Mouse (Mus musculus): ENCODE measurements around the gene Lrr1. TPM values are rescaled to one million over a fixed set of nuclear protein-coding genes. Genes with fewer than 3 reads are reported as not detected.

The Lrr1 gene
- total RNA-seq (2015; ENCODE audit: low replicate concordance) (14.2 and 16.5 TPM in 2 replicates), total RNA-seq (2017; ENCODE audit: low replicate concordance) (6.7 and 8.8 TPM in 2 replicates)

DNA sequence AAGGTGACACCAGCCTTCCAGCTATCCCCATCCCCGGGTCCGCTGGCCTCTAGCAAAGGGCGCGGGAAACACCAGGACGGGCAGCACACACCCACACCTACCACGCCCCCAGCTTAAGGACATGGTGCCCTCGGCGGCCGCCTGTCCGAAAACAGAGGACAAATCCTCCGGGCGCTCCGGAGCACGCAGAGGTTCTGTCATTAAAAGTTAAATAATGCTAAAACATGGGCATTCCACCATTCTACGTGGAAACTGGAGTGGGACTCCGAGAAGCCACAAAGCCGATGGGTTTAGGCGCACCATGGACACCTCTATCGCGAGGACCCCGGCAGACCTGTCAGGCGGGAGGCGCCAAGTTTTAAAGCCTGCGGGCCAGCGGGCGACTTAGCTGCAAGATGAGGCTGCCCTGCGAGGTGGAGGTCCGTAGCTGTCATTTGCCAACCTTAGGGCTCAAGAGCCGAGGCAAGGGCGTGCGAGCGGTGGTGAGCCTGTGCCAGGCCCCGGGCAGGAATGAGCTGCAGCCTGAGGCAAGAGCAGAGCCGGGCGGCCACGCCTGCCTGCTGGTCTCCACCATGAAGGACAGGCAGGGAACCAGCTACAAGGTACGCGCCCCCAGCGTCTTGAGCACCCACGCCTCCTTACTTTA lies at the start of gene Lrr1:
Gene Lrr1 (plus strand): TSS at position 354 of the 646 bp plus-strand sequence.
- ATAC-seq (replicated peaks; ENCODE audit: low FRiP score, poor library complexity, severe bottlenecking) = peak; percentile 96

GRCm38 (mm10) chr12:69119908-69120307 lies 48.7 kb upstream of the Lrr1 start:
- ATAC-seq (replicated peaks; ENCODE audit: low FRiP score, poor library complexity, severe bottlenecking) = no peak

DNA sequence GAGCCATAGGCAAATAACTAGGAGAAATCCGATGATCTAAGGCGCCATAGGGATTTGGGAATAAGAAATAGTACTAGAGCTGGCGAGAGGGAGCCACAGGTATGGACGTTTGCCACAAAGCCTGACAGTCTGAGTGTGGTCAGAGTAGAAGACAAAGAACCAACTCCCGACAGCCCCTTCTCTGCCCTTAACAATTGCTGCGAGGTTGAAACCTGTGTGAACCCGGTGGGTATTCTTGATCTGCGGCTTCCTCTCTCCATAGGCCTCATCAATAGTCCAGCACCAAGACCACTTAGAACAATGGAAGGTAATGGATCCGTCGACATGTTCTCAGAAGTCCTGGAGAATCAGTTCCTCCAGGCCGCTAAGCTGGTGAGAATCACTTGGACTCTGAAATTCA lies 45.8 kb upstream of the Lrr1 start:
- peak; percentile 88 for ATAC-seq (replicated peaks; ENCODE audit: low FRiP score, poor library complexity, severe bottlenecking)

GRCm38 (mm10) chr12:69125066-69125465 lies 43.5 kb upstream of the Lrr1 start:
- no peak for ATAC-seq (replicated peaks; ENCODE audit: low FRiP score, poor library complexity, severe bottlenecking)

- peak; percentile 75 for ATAC-seq (replicated peaks; ENCODE audit: low FRiP score, poor library complexity, severe bottlenecking)
Observed at GRCm38 (mm10) chr12:69127170-69127569, 41.4 kb upstream of the Lrr1 start.

DNA sequence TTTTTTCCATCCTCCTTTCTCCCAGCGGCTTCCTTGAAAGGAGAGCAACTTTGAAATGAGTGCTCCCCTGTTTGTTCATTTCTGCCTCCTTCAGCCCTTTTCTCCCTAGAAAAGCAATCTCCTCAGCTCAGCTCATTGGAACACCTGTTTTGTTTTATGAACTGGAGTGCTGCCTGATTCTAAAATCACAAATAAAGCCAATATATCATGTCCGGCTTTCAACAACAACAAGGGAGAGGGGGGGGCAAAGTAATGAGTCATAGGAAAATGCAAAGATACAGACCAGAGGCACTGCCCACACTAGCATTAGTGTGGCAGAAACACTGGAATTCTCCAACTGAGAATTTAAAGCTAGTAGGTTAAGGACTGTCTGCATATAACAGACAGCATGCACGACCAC lies 41.0 kb upstream of the Lrr1 start:
- ATAC-seq (replicated peaks; ENCODE audit: low FRiP score, poor library complexity, severe bottlenecking) = no peak

DNA sequence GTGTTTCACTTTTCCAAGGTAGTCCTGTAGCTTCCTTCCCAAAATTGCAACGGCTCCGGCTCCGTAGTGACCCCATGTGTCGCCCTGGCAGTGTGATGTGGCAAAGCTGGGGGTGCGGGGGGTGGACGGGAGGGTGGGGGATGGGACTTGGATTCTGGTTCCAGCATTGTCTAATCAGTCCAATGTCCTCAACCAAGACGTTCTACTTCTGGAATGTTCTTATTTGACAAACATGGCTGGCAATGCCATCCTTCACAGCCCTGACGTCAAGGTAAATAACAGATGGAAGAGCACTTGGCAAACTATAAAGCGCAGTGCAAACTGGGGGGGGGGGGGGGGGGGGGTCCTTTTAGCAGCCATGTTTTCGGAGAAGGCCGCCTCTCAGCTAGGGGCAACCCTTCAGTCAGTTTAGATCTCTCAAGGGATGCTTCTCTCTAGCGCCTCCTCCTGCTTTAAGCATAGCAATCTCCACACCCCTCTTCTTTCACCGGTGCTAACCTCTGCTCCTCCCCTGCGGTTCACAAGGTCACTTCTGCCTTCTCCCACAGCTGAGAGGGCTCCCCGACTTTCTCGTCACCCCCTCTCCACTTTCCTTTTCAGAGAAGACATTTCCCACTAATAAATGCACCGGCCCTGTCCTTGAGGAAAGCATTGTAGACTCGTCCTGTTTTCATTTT lies 38.8 kb upstream of the Lrr1 start:
- ATAC-seq (replicated peaks; ENCODE audit: low FRiP score, poor library complexity, severe bottlenecking) = no peak

DNA sequence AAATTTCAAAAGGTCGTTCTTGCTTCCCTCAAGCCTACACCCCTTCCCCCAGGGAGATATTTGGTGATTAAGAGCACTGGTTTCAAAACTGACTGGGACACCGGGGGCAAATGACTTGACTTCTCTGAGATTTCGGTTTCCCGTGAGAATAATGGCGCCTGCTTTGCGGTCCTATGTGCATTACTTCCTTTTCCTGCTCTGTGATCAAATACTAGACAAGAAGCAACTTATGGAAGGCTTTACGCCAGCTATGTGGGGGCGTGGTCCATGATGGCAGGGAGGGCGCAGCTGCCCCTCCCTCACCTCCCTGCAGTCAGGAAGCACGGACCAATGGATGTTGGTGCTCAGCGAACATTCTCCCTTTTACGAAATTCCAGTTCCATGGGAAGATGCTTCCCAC lies 38.1 kb upstream of the Lrr1 start:
- no peak for ATAC-seq (replicated peaks; ENCODE audit: low FRiP score, poor library complexity, severe bottlenecking)

DNA sequence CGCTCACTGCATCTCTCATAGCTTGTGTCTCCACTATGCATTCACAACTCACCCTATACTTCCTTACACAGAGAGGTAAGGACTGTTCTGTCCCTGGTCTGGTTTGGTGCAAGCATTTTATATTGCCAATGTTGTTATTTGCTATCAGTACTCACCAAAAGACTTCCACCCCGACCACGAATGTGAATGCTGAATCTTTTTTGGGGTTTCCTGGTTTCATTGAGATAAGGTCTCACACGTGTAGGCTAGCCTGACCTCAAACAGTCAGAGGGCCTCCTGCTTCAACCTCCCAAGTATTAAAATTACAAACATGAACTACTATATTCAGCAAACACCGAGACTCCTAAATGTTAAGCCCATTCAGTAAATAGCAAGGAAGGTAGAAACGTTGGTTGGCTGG lies 37.3 kb upstream of the Lrr1 start:
- no peak for ATAC-seq (replicated peaks; ENCODE audit: low FRiP score, poor library complexity, severe bottlenecking)

DNA sequence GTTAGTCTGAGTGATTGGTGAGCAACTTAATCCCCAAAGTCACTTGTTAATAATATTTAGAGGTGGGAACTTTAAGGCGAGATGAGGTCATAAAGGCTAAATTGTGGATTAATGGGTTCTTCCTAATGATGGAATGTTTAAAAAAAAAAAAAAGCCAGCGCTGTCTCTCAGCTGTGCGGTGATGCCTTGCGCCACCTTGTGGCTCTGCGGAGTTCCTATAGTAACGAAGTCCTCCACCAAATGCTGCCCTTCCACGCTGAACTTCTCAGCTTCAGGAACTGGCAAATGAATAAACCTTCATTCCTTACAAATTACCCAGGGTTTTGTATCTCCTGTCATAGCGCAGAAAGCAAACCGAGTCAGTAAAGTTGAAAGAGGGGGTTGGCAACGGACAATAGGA lies 36.6 kb upstream of the Lrr1 start:
- ATAC-seq (replicated peaks; ENCODE audit: low FRiP score, poor library complexity, severe bottlenecking) = peak; percentile 74; the same call in 1 of the 2 replicates

DNA sequence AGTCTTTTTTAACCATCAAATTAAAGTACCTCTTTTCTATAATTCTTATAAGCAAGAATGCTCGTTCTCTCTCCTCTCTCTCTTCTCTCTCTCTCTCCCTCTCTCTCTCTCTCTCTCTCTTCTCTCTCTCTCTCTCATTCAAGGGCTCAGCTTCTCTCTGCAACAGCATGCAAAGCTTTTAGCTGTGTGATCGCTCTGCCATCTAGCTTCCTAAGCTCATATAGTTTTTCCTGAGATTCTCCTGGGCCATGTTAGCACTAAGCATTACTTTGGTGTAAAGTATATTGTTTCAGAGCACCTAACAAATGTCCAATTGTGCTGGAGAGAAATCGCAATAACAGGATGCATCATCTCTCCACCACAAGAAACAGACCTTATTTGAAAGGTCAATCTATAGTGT lies 29.4 kb upstream of the Lrr1 start:
- ATAC-seq (replicated peaks; ENCODE audit: low FRiP score, poor library complexity, severe bottlenecking) = no peak

DNA sequence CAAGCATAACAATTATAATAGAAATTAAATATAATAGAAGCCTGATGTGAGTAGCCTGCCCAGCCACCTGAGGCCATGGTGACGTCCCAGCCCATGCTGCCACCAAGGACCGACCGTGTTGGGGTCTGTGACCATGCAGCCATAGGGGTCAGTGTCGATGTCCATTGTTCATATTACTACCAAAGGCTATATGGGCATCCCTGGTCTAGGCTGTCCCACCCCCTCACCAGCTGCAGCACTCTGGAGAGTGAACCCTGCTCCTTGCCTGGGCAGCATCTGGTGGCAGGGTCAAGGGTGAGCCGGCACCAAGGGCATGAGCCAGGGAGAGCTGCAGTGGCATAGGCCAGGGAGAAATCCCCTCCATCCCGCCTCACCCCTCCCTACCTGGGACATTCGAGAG lies 28.8 kb upstream of the Lrr1 start:
- ATAC-seq (replicated peaks; ENCODE audit: low FRiP score, poor library complexity, severe bottlenecking) = no peak

GRCm38 (mm10) chr12:69143460-69143859 lies 25.2 kb upstream of the Lrr1 start:
- ATAC-seq (replicated peaks; ENCODE audit: low FRiP score, poor library complexity, severe bottlenecking) = no peak

- no peak for ATAC-seq (replicated peaks; ENCODE audit: low FRiP score, poor library complexity, severe bottlenecking)
Observed at GRCm38 (mm10) chr12:69147166-69147735, 21.4 kb upstream of the Lrr1 start.

- no peak for ATAC-seq (replicated peaks; ENCODE audit: low FRiP score, poor library complexity, severe bottlenecking)
Observed at GRCm38 (mm10) chr12:69150049-69150448, 18.6 kb upstream of the Lrr1 start.

DNA sequence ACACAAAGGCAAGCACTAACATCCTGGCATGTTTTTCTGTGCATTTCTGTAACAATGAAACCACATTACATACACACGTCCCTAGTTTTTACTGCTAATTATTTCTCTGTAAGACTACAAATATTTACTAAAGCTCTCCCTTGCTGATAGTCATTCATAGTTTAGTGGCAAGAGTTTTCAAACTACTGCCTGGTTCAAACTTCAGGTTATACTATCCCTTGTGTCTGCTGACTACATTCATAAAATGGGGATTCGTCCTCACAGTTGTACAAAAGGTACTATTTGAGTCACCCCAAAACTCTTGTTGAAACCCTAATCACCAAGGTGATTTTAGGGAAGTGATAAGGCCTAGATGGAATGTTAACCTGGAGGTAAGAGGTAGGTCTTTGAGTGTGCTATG lies 12.7 kb upstream of the Lrr1 start:
- ATAC-seq (replicated peaks; ENCODE audit: low FRiP score, poor library complexity, severe bottlenecking) = no peak

DNA sequence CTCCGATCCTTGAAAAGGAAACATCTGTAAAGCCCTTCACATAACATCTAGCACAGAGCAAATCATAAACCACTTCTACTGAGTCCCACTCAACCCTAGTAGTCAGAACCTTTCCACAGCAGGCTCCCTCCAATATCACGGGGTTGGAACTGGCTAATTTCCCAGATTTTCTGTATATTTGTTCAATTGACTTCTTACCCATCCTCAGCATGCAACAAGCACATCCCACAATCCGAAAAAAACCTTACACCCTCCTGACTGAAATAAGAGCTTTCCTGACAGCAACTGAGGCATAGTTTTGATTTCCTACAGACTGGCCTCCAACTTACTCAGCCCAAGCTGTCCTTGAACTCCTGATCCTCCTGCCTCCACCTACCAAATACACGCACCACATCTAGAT lies 12.2 kb upstream of the Lrr1 start:
- no peak for ATAC-seq (replicated peaks; ENCODE audit: low FRiP score, poor library complexity, severe bottlenecking)

DNA sequence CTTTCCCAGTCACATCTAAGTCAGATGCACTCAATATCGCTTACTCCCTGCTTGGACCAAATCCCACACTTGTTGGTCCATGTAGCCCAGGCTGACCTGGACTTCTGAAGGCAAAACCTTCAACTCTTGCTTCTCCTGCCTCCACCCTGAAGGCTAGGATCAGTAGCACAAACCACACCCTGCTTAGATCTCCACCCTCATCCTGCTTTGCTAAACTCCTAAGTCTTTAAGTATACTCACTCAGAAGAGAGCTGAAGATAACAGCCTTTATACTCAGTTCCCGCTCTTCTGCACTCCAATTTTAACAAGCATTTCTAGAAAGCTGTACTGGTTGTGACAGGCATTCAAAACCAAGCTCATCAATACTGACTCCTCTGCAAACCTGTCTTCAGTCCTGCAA lies 11.5 kb upstream of the Lrr1 start:
- ATAC-seq (replicated peaks; ENCODE audit: low FRiP score, poor library complexity, severe bottlenecking) = peak; percentile 48

GRCm38 (mm10) chr12:69158366-69158764 lies 10.2 kb upstream of the Lrr1 start:
- peak; percentile 30 for ATAC-seq (replicated peaks; ENCODE audit: low FRiP score, poor library complexity, severe bottlenecking)

DNA sequence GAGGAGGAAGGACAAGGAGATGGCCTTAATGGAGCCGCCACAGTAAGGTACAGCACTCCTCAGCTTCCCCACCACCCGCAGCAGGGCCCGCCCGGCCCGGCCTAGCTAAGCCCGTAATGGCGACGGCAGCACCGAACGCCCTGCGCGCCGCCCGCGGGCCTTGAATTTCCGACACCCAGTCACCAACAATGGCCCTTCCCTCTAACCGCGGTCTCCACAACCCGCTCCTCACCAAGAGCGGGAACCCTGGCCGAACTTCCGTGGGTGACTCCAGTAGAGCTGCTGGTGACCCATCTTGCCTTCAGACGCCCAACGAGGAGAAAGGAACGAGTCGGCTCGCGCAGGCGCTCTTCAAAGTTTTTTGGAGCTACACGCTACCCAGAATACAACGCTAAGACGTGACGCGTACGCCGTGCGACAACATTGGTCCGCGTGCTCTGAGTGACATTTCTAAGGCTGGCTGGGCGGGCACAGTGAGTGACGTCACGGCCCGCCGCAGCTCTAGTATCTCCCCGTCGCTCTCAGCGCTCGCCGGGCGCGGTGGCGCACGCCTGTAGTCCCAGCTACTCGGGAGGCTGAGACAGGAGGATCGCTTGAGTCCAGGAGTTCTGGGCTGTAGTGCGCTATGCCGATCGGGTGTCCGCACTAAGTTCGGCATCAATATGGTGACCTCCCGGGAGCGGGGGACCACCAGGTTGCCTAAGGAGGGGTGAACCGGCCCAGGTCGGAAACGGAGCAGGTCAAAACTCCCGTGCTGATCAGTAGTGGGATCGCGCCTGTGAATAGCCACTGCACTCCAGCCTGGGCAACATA lies 9.6 kb upstream of the Lrr1 start, which contains the start of gene Rps29:
Gene Rps29 (minus strand): TSS at position 422 of the 813 bp plus-strand sequence.
- ATAC-seq (replicated peaks; ENCODE audit: low FRiP score, poor library complexity, severe bottlenecking) = peak; percentile 93

All from erythroblast, adult 5-6 weeks (primary cell).